14 mouse cellular contexts compared by ENCODE assay signal in the genomic region with DNA sequence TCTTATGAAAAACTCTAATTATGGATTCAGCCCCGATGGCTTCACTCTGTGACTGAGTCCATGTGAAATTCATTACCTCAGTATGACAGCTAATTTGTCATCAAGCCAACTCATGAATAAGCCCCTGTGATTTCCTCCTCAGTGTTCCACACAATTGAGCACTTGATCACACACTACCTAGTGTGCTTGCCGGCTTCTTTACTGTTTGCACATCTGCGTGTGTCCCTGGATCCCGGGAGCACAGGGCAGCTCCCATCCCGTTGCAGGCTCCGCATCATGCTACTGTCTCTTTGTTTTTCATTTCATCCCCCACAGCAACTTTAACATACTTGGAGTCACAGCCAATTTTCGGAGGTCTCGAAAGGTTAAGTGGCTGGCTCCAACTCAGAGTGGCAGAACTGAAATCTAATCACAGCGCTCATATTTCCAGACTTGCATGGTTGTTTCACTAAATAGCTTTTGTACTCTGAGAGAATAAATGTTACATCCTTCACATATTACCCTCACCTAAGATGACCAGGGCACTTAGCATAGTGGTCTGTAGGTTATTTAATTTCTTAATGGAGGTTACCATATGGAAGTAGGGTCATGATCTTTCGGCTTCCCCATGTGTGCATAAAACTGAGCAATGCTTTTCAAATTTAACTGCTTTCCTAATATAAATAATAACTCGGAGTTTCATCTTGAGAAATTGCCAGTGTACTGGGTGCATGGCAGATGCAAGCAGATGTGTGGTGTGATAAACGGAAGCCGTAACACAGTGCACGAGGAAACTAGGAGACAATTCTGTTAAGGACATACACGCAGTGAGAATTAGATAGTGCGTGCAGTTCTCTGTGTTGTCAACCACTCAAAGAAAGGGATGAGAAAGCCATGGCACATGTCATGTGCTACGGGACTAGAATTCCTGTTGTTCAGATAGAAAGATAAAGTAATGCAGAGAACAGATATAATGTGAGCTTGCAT.
DNase-seq lines count a peak whose midpoint lies in the region; ATAC-seq lines count a peak whose summit lies in the region.
"Had no signal": no experiment of that assay in that cellular context is flagged by ENCODE, and none has a peak within 500 bp of the region (broad histone marks: within the 10 kb centered on the region; RNA-seq: fewer than 3 reads in every experiment).

No protein-coding gene starts in this region.

- no peaks in the 10 kb centered on the region for H3K9me3 ChIP-seq in hindbrain, embryonic 15.5 days
- no peaks in the 10 kb centered on the region for H3K9me3 ChIP-seq in neural tube, embryonic 14.5 days (ENCODE audit: control insufficient read depth, low read length)
- H3K9me3 ChIP-seq: limb, embryonic 15.5 days had no signal

- no peak overlapping the region for H3K4me3 ChIP-seq in hindbrain, embryonic 15.5 days
- no peak overlapping the region for H3K4me3 ChIP-seq in neural tube, embryonic 14.5 days (ENCODE audit: low read depth, low read length)
- H3K4me3 ChIP-seq: limb, embryonic 15.5 days had no signal

- peak overlapping the region; percentile 30; the same call in 1 of the 2 replicates for H3K4me2 ChIP-seq in hindbrain, embryonic 15.5 days
- no peak overlapping the region for H3K4me2 ChIP-seq in neural tube, embryonic 14.5 days (ENCODE audit: low read depth, low read length)
- H3K4me2 ChIP-seq: limb, embryonic 15.5 days; lung, embryonic 14.5 days had no signal

- WGBS in hindbrain, embryonic 15.5 days: 45% methylated on average over 17 of the region's 17 CpGs
- 58% methylated on average over 17 of the region's 17 CpGs for WGBS in neural tube, embryonic 14.5 days

- peak overlapping the region; percentile 21; the same call in 1 of the 2 replicates for H3K27ac ChIP-seq in hindbrain, embryonic 15.5 days (replicated peaks)
- no peak overlapping the region for H3K27ac ChIP-seq in neural tube, embryonic 14.5 days (ENCODE audit: low read depth, low read length)
- H3K27ac ChIP-seq: limb, embryonic 15.5 days had no signal

- H3K4me1 ChIP-seq in hindbrain, embryonic 15.5 days (replicated peaks): peaks cover 11% of the 10 kb centered on the region; the same call in 1 of the 2 replicates
- no peaks in the 10 kb centered on the region for H3K4me1 ChIP-seq in neural tube, embryonic 14.5 days (ENCODE audit: control insufficient read depth, insufficient read depth, low read length)
- H3K4me1 ChIP-seq: limb, embryonic 15.5 days had no signal

- no peaks in the 10 kb centered on the region for H3K27me3 ChIP-seq in hindbrain, embryonic 15.5 days
- no peaks in the 10 kb centered on the region for H3K27me3 ChIP-seq in neural tube, embryonic 14.5 days (ENCODE audit: control insufficient read depth, insufficient read depth, low read length)
- H3K27me3 ChIP-seq: limb, embryonic 15.5 days had no signal

- peak; percentile 85 for ATAC-seq in hindbrain, embryonic 15.5 days (ENCODE audit: low FRiP score, low read depth)
- ATAC-seq in neural tube, embryonic 14.5 days (ENCODE audit: low read depth): peak; percentile 81; the same call in 1 of the 2 replicates
- ATAC-seq: intestine, embryonic 16.5 days had no signal

- H3K36me3 ChIP-seq in hindbrain, embryonic 15.5 days: no peaks in the 10 kb centered on the region
- no peaks in the 10 kb centered on the region for H3K36me3 ChIP-seq in neural tube, embryonic 14.5 days (ENCODE audit: control insufficient read depth, insufficient read depth, low read length)
- H3K36me3 ChIP-seq: limb, embryonic 15.5 days had no signal

- H3K9ac ChIP-seq in hindbrain, embryonic 15.5 days: no peak overlapping the region
- no peak overlapping the region for H3K9ac ChIP-seq in neural tube, embryonic 14.5 days (replicated peaks; ENCODE audit: low read depth, low read length)
- H3K9ac ChIP-seq: limb, embryonic 15.5 days; lung, embryonic 14.5 days had no signal

- DNase-seq in cerebellum, postnatal 10 days: peak; percentile 7 to 19
- no peak for DNase-seq in cerebellum, postnatal 25 days
- DNase-seq in retina, postnatal 1 day: peak; percentile 1
- DNase-seq in retina, embryonic 14.5 days (ENCODE audit: low spot score): no peak
- no peak for DNase-seq in adrenal gland, postnatal 14 days
- DNase-seq in thymus, postnatal 10 days (ENCODE audit: low spot score in 2 of 2): no peak
- DNase-seq: cerebellum, adult 2 months; gastrocnemius, postnatal 10 days; lung, embryonic 14.5 days; thymus, adult 2 months had no signal

Comparison
In these comparisons a context has a peak if more than half of its experiments do, and no peak if none do; other contexts are left out.
1. DNase-seq: peak in cerebellum, postnatal 10 days (2 of 2) and retina, postnatal 1 day (single experiment); none in cerebellum, postnatal 25 days (0 of 2), retina, embryonic 14.5 days (single experiment), adrenal gland, postnatal 14 days (single experiment) and thymus, postnatal 10 days (0 of 2).